9 mouse cellular contexts compared by ENCODE assay signal in the genomic region with DNA sequence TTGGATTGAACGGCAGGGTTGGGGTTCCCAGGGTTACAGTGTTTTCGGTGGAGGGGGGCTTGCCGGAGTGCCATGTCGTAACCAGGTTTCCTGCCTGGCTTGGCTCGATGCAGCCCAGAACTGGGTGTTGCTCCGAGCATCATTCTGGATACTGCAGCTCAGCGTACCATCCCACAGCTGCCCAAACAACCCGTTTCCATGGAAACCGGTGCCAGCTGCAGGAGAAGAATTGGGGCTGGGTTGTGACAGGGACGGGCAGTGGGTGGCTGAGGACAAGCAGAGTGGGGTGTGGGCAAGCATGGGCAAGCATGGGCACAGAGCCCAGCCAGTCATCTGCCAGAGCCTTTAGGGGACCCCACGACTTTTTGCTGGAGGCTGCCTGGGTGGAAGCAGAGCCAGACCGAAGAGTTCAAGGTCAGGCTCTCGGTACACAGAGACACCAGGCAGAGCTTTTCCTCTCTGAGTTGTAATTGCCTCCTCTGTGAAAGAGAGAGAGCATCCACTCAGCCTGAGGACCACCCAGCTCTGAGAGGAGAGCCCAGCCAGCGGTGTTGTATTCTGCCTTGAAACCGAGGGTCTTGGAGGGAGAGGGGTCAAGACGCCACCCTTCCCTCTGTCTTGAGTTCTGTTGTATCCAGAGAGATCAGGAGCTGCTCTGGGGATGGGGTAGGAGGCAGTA. TPM values are rescaled to one million over a fixed set of nuclear protein-coding genes. Genes with fewer than 3 reads are reported as not detected.
A peak's percentile ranks its signal among the peaks of the same experiment; 100 is the strongest.
DNase-seq lines count a peak whose midpoint lies in the region; ATAC-seq and TF ChIP-seq lines count a peak whose summit lies in the region.
"Had no signal": no experiment of that assay in that cellular context is flagged by ENCODE, and none has a peak within 500 bp of the region (broad histone marks: within the 10 kb centered on the region; RNA-seq: fewer than 3 reads in every experiment).

No protein-coding gene starts in this region.

- no peak for TF ChIP-seq EP300 in liver, postnatal 0 days (IDR thresholded peaks at IDR 0.05; ENCODE audit: low read depth)

- no peak overlapping the region for H3K4me2 ChIP-seq in neural tube, embryonic 14.5 days (ENCODE audit: low read depth, low read length)
- H3K4me2 ChIP-seq in liver, postnatal 0 days (ENCODE audit: low read depth, low read length), result no peak overlapping the region

- H3K27ac ChIP-seq in neural tube, embryonic 14.5 days (ENCODE audit: low read depth, low read length), result no peak overlapping the region
- H3K27ac ChIP-seq in thymus, adult 2 months (ENCODE audit: control insufficient read depth, insufficient read depth, low read length), result no peak overlapping the region
- no peak overlapping the region for H3K27ac ChIP-seq in liver, postnatal 0 days (ENCODE audit: low read depth)

- no peaks in the 10 kb centered on the region for H3K36me3 ChIP-seq in neural tube, embryonic 14.5 days (ENCODE audit: control insufficient read depth, insufficient read depth, low read length)
- H3K36me3 ChIP-seq in thymus, adult 2 months (ENCODE audit: control insufficient read depth, insufficient read depth, low read length), result no peaks in the 10 kb centered on the region
- H3K36me3 ChIP-seq in liver, postnatal 0 days (replicated peaks; ENCODE audit: insufficient read depth, low read length), result no peaks in the 10 kb centered on the region

- no peak overlapping the region for H3K9ac ChIP-seq in neural tube, embryonic 14.5 days (replicated peaks; ENCODE audit: low read depth, low read length)
- H3K9ac ChIP-seq in liver, postnatal 0 days (replicated peaks), result no peak overlapping the region

- H3K4me1 ChIP-seq in neural tube, embryonic 14.5 days (ENCODE audit: control insufficient read depth, insufficient read depth, low read length), result 0 out of 2 replicates have a peak, but pooled peaks cover 2% of the 10 kb centered on the region
- H3K4me1 ChIP-seq in thymus, adult 2 months (replicated peaks; ENCODE audit: control insufficient read depth, insufficient read depth, low read length), result no peaks in the 10 kb centered on the region
- no peaks in the 10 kb centered on the region for H3K4me1 ChIP-seq in liver, postnatal 0 days (ENCODE audit: insufficient read depth)

- no peaks in the 10 kb centered on the region for H3K9me3 ChIP-seq in neural tube, embryonic 14.5 days (ENCODE audit: control insufficient read depth, low read length)
- 0 out of 2 replicates have a peak, but pooled peaks cover 3% of the 10 kb centered on the region for H3K9me3 ChIP-seq in liver, postnatal 0 days (ENCODE audit: low read length)

- H3K4me3 ChIP-seq in neural tube, embryonic 14.5 days (ENCODE audit: low read depth, low read length), result no peak overlapping the region
- no peak overlapping the region for H3K4me3 ChIP-seq in thymus, adult 2 months (ENCODE audit: control insufficient read depth, insufficient read depth, low read length)
- H3K4me3 ChIP-seq in liver, postnatal 0 days (ENCODE audit: low read depth, low read length), result no peak overlapping the region

- ATAC-seq in cerebellum, adult (ENCODE audit: insufficient number of reproducible peaks, low FRiP score, low TSS enrichment), result no peak
- ATAC-seq in neural tube, embryonic 14.5 days (ENCODE audit: low read depth), result peak; percentile 58; the same call in 1 of the 2 replicates
- ATAC-seq in liver, postnatal 0 days, result no peak
- ATAC-seq in erythroid progenitor cell, adult 5-6 weeks (replicated peaks; ENCODE audit: low FRiP score, poor library complexity, severe bottlenecking), result no peak

- no peak for TF ChIP-seq POLR2A in thymus, adult 2 months (IDR thresholded peaks at IDR 0.05; ENCODE audit: control insufficient read depth, extremely low read depth, insufficient read depth, low read length, poor library complexity)

- no peaks in the 10 kb centered on the region for H3K27me3 ChIP-seq in neural tube, embryonic 14.5 days (ENCODE audit: control insufficient read depth, insufficient read depth, low read length)
- H3K27me3 ChIP-seq in thymus, adult 2 months (ENCODE audit: control insufficient read depth, insufficient read depth, low read length), result no peaks in the 10 kb centered on the region
- no peaks in the 10 kb centered on the region for H3K27me3 ChIP-seq in liver, postnatal 0 days (ENCODE audit: insufficient read depth, low read length)

- 52% methylated on average over 16 of the region's 16 CpGs for WGBS in neural tube, embryonic 14.5 days
- WGBS in thymus, adult 2 months, result 83% methylated on average over 16 of the region's 16 CpGs
- 60% methylated on average over 16 of the region's 16 CpGs for WGBS in liver, postnatal 0 days (ENCODE audit: insufficient replicate concordance)

- DNase-seq in cerebellum, adult 11 months, result peak; percentile 14
- peak; percentile 53 to 65 for DNase-seq in cerebellum, postnatal 10 days
- DNase-seq in layer of hippocampus, adult 9-11 months, result peak; percentile 94
- no peak for DNase-seq in thymus, adult 2 months
- DNase-seq in liver, postnatal 0 days, result no peak

- TF ChIP-seq CTCF in thymus, adult 2 months (IDR thresholded peaks at IDR 0.05; ENCODE audit: borderline replicate concordance, control insufficient read depth, extremely low read depth, insufficient read depth, low read length, poor library complexity), result no peak
- TF ChIP-seq CTCF in liver, postnatal 0 days (IDR thresholded peaks at IDR 0.05; ENCODE audit: low read depth), result no peak

RNA-seq across cellular contexts. Expression of gene Spocd1, which starts 5.3 kb away (rescaled TPM):
- not detected in 2 replicates for polyA plus RNA-seq in neural tube, embryonic 14.5 days (2014; fragmentation: Nextera tagmentation; extraction: Ambion mirVana)
- 0.08 and 0.11 TPM in 2 replicates for polyA plus RNA-seq in thymus, adult 2 months (2012; rRNA removed)
- not detected in 2 replicates for polyA plus RNA-seq in liver, postnatal 0 days (2015; fragmentation: Nextera tagmentation; extraction: Ambion mirVana)
- total RNA-seq in erythroid progenitor cell, adult 5-6 weeks (2015; ENCODE audit: low replicate concordance), result 0.36 TPM in 1 of 2 replicates, not detected in the other
- not detected in 2 replicates for total RNA-seq in erythroid progenitor cell, adult 5-6 weeks (2017; ENCODE audit: low replicate concordance)
- polyA plus RNA-seq: limb, embryonic 11.5 days had no signal

RNA-seq across cellular contexts. Expression of gene Adgrb2, which starts 50.4 kb away (rescaled TPM):
- polyA plus RNA-seq in neural tube, embryonic 14.5 days (2014; fragmentation: Nextera tagmentation; extraction: Ambion mirVana), result 15.4 and 17.1 TPM in 2 replicates
- 5.8 and 6.7 TPM in 2 replicates for polyA plus RNA-seq in thymus, adult 2 months (2012; rRNA removed)
- not detected in 2 replicates for polyA plus RNA-seq in liver, postnatal 0 days (2015; fragmentation: Nextera tagmentation; extraction: Ambion mirVana)
- not detected in 2 replicates for total RNA-seq in erythroid progenitor cell, adult 5-6 weeks (2015; ENCODE audit: low replicate concordance)
- not detected in 2 replicates for total RNA-seq in erythroid progenitor cell, adult 5-6 weeks (2017; ENCODE audit: low replicate concordance)

Comparison
In these comparisons a context has a peak if more than half of its experiments do, and no peak if none do; other contexts are left out.
1. DNase-seq: peak in cerebellum, adult 11 months (single experiment), cerebellum, postnatal 10 days (2 of 2) and layer of hippocampus, adult 9-11 months (single experiment); none in thymus, adult 2 months (single experiment) and liver, postnatal 0 days (single experiment).